Mouse (Mus musculus): ENCODE data around the gene Pdgfd.

GRCm38 (mm10) chr9:6336236-6336635 lies 167.9 kb downstream of the Pdgfd start:
- TF ChIP-seq CTCF (IDR thresholded peaks at IDR 0.05; ENCODE audit: low read depth): no peak
- TF ChIP-seq EP300 (IDR thresholded peaks at IDR 0.05; ENCODE audit: low read depth): no peak

All from liver, postnatal 0 days (tissue).